Mouse (Mus musculus): ENCODE data around the gene Ubap1l.

Gene Ubap1l

DNA sequence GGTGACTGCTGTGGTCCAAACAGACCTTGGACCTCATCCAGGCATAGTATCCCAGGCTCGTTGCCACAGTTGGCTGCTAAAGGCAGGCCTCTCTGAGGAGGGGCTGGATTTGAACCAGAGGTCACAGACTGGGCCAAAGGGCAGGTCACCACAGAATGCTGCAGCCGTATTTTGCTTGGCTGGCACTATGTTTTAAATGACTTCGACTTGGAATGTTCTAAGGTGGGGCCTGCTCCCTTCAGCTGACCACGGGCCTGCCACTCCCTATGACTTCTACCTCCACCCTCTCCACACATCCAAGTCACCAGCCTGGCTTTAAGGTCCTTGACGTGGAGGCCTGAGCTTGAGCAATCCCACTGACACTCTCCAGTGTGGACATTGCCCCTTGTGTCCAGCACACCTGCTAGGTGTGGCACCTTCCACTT is 48.0 kb downstream of the Ubap1l start:
- no peak for DNase-seq (ENCODE audit: low read depth in 1 of 2, low spot score in 2 of 2)

DNA sequence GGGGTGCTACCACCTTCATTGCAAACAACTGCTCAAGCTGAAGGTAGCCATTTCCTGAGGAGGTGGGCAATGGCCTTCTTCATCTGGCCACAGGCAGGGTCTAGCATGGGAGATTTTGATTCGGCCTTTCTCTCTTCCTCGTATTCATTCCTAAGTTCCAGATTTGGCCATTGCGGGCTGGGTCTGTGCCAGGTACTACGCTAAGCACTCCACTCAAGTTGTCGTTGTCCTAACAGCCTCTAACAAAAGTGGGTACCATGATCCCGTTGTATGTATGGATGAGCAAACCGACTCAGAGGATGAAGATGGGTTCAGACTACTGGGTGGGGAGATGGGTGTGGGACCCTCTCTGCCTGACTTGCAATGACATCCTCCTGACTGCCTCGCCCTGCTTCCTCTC is 49.5 kb downstream of the Ubap1l start:
- no peak for DNase-seq (ENCODE audit: low read depth in 1 of 2, low spot score in 2 of 2)

- no peak for DNase-seq (ENCODE audit: low read depth in 1 of 2, low spot score in 2 of 2)
Measured at GRCm38 (mm10) chr9:65411326-65411725, 50.5 kb downstream of the Ubap1l start.

DNA sequence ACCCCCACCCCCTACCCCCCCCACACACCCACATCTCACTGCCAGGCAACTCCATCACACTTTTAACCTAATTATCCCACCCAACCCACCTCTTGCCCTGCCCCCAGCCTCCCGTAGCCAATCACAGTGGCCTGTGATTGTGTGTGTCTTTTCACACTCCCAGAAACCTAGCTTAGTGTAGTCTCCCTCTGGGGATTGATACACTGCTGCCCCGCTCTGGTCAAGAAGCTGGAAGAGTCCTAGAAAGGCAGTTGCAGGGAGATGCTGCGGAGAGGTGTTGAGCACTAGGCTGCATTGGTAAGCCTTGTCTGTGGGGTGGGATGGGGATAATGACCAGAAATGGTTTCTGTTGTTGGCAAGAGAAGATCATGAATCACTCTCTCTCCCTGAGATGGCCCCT is 56.9 kb downstream of the Ubap1l start:
- DNase-seq (ENCODE audit: low read depth in 1 of 2, low spot score in 2 of 2), result no peak

GRCm38 (mm10) chr9:65419633-65420032 is 58.8 kb downstream of the Ubap1l start:
- DNase-seq (ENCODE audit: low read depth in 1 of 2, low spot score in 2 of 2), result no peak

GRCm38 (mm10) chr9:65422760-65423501 is 62.1 kb downstream of the Ubap1l start, which contains the start of gene Slc51b:
Slc51b (minus strand) TSS chr9:65422955.
- no peak for DNase-seq (ENCODE audit: low read depth in 1 of 2, low spot score in 2 of 2)

- DNase-seq (ENCODE audit: low read depth in 1 of 2, low spot score in 2 of 2), result no peak
Measured at GRCm38 (mm10) chr9:65424393-65424792, 63.6 kb downstream of the Ubap1l start.

DNA sequence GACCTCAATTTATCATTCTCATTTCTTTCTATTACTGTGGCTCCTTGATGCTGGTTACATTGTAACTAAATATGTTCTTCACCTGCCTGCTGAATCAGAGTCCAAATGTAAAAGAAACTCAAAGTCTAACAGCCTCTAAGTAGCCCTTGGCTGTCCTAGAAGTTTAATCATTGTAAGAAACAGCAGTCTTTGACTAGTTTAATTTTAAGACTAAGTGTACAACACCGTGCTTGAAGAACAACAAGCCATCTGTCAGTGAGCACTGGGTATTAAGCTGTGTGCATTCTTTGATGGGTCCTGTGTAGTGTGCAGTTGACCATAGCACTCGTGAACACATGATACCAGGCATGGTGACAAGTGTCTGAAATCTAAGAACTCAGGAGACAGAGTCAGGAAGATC is 66.7 kb downstream of the Ubap1l start:
- DNase-seq (ENCODE audit: low read depth in 1 of 2, low spot score in 2 of 2), result no peak

- no peak for DNase-seq (ENCODE audit: low read depth in 1 of 2, low spot score in 2 of 2)
Measured at GRCm38 (mm10) chr9:65428003-65428402, 67.2 kb downstream of the Ubap1l start.

All from monocyte, adult 2 months (primary cell).